Mouse (Mus musculus) heart, postnatal 0 days (tissue): ENCODE measurements around the gene Ezr.

Experiments
- CTCF ChIP-seq: IDR thresholded peaks from 2 replicates; pipeline ENCODE4 v1.5.1; 2016; ENCODE audit warnings: antibody characterized with exemption, control low read depth, low read depth
- EP300 ChIP-seq: IDR thresholded peaks from 2 replicates; pipeline ENCODE4 v1.6.1; 2016; ENCODE audit warnings: antibody characterized with exemption, low read depth

DNA sequence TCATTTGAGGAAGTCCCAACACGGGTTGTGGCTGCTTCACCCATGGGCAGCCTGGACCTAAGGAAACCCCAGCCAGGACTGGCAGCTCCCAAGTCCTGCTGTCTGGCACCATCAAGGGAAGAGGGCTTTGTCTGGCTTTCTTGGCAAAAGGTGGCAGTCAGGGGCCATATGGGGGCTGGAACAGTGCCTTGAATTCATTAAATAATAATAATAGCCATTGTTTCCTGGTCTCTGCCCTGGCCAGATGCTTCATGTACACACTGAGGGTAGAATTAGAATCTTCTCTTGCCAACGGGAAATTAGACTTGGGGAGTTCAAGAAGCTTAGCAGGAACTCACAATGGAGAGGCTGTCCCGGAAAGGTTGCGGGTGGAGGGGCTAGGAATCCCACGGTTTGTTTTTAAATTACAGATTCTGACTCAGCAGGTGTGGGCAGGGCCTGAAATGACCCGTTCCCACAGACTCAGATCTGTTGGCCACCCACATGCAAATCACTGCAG lies 53.3 kb downstream of the Ezr start:
- no peak for TF ChIP-seq EP300
- TF ChIP-seq CTCF = no peak
